Mouse (Mus musculus) cortical plate, adult 2 months (tissue): Measurements from ENCODE around the gene Mb.

ENCODE experiments used
- CTCF ChIP-seq: fragments of 200-500 bp; IDR thresholded peaks from 2 replicates; pipeline ENCODE4 v1.5.1; 2011; ENCODE audit warnings: mild to moderate bottlenecking, control low read depth, low read length; ENCODE audit not compliant: insufficient read depth; ENCODE audit errors: extremely low read depth
- POLR2A ChIP-seq: fragments of 200-500 bp; IDR thresholded peaks from 2 replicates; pipeline ENCODE4 v1.6.1; 2011; ENCODE audit warnings: mild to moderate bottlenecking, low read length, control low read depth; ENCODE audit not compliant: insufficient read depth; ENCODE audit errors: extremely low read depth

- TF ChIP-seq CTCF (no peak), POLR2A (no peak)
Measured at GRCm38 (mm10) chr15:76994413-76994812, 56.1 kb downstream of the Mb start.
